Mouse (Mus musculus): ENCODE measurements around the gene Ttc27. TPM values are rescaled to one million over a fixed set of nuclear protein-coding genes. Genes with fewer than 3 reads are reported as not detected.

Ttc27 gene
- polyA plus RNA-seq, 1 experiment: 58.9 TPM

GRCm38 (mm10) chr17:74870177-74871160, 152.9 kb downstream of the Ttc27 start:
- no peaks in the 10 kb centered on the region for H3K4me1 ChIP-seq (ENCODE audit: control insufficient read depth, insufficient read depth, low read length)
- no peaks in the 10 kb centered on the region for H3K9me3 ChIP-seq (replicated peaks; ENCODE audit: control insufficient read depth, insufficient read depth, low read length, poor library complexity, severe bottlenecking)
- H3K4me3 ChIP-seq (ENCODE audit: low read depth, low read length): no peak overlapping the region
- H3K27me3 ChIP-seq (ENCODE audit: control insufficient read depth, insufficient read depth, low read length, poor library complexity, severe bottlenecking): no peaks in the 10 kb centered on the region
- H3K9ac ChIP-seq (ENCODE audit: low read depth, poor library complexity, severe bottlenecking): no peak overlapping the region
- TF ChIP-seq EP300 (IDR thresholded peaks at IDR 0.05; ENCODE audit: insufficient read depth, low read depth, low read length): no peak
- TF ChIP-seq CTCF (IDR thresholded peaks at IDR 0.05; ENCODE audit: low read depth, low read length): no peak
- no peak for TF ChIP-seq POLR2A (IDR thresholded peaks at IDR 0.05; ENCODE audit: insufficient read depth, low read length)
- no peak overlapping the region for H3K27ac ChIP-seq (ENCODE audit: insufficient read depth, low read length)
- H3K36me3 ChIP-seq (ENCODE audit: control insufficient read depth, insufficient read depth, low read length, poor library complexity, severe bottlenecking): no peaks in the 10 kb centered on the region

- no peak overlapping the region for H3K4me3 ChIP-seq (ENCODE audit: low read depth, low read length)
- H3K36me3 ChIP-seq (ENCODE audit: control insufficient read depth, insufficient read depth, low read length, poor library complexity, severe bottlenecking): no peaks in the 10 kb centered on the region
- H3K27ac ChIP-seq (ENCODE audit: insufficient read depth, low read length): no peak overlapping the region
- H3K4me1 ChIP-seq (ENCODE audit: control insufficient read depth, insufficient read depth, low read length): no peaks in the 10 kb centered on the region
- TF ChIP-seq POLR2A (IDR thresholded peaks at IDR 0.05; ENCODE audit: insufficient read depth, low read length) (no peak), EP300 (IDR thresholded peaks at IDR 0.05; ENCODE audit: insufficient read depth, low read depth, low read length) (no peak), CTCF (IDR thresholded peaks at IDR 0.05; ENCODE audit: low read depth, low read length) (no peak)
- no peaks in the 10 kb centered on the region for H3K9me3 ChIP-seq (replicated peaks; ENCODE audit: control insufficient read depth, insufficient read depth, low read length, poor library complexity, severe bottlenecking)
- H3K27me3 ChIP-seq (ENCODE audit: control insufficient read depth, insufficient read depth, low read length, poor library complexity, severe bottlenecking): no peaks in the 10 kb centered on the region
- H3K9ac ChIP-seq (ENCODE audit: low read depth, poor library complexity, severe bottlenecking): no peak overlapping the region
Measured at GRCm38 (mm10) chr17:74872567-74872966, 155.0 kb downstream of the Ttc27 start.

GRCm38 (mm10) chr17:74873756-74874155, 156.2 kb downstream of the Ttc27 start:
- H3K27me3 ChIP-seq (ENCODE audit: control insufficient read depth, insufficient read depth, low read length, poor library complexity, severe bottlenecking): no peaks in the 10 kb centered on the region
- no peak overlapping the region for H3K9ac ChIP-seq (ENCODE audit: low read depth, poor library complexity, severe bottlenecking)
- no peak for TF ChIP-seq EP300 (IDR thresholded peaks at IDR 0.05; ENCODE audit: insufficient read depth, low read depth, low read length)
- TF ChIP-seq POLR2A (IDR thresholded peaks at IDR 0.05; ENCODE audit: insufficient read depth, low read length): no peak
- H3K4me3 ChIP-seq (ENCODE audit: low read depth, low read length): no peak overlapping the region
- no peaks in the 10 kb centered on the region for H3K36me3 ChIP-seq (ENCODE audit: control insufficient read depth, insufficient read depth, low read length, poor library complexity, severe bottlenecking)
- H3K27ac ChIP-seq (ENCODE audit: insufficient read depth, low read length): no peak overlapping the region
- H3K4me1 ChIP-seq (ENCODE audit: control insufficient read depth, insufficient read depth, low read length): no peaks in the 10 kb centered on the region
- H3K9me3 ChIP-seq (replicated peaks; ENCODE audit: control insufficient read depth, insufficient read depth, low read length, poor library complexity, severe bottlenecking): no peaks in the 10 kb centered on the region

GRCm38 (mm10) chr17:74875740-74876139, 158.2 kb downstream of the Ttc27 start:
- no peaks in the 10 kb centered on the region for H3K9me3 ChIP-seq (replicated peaks; ENCODE audit: control insufficient read depth, insufficient read depth, low read length, poor library complexity, severe bottlenecking)
- no peaks in the 10 kb centered on the region for H3K36me3 ChIP-seq (ENCODE audit: control insufficient read depth, insufficient read depth, low read length, poor library complexity, severe bottlenecking)
- no peaks in the 10 kb centered on the region for H3K4me1 ChIP-seq (ENCODE audit: control insufficient read depth, insufficient read depth, low read length)
- H3K27me3 ChIP-seq (ENCODE audit: control insufficient read depth, insufficient read depth, low read length, poor library complexity, severe bottlenecking): no peaks in the 10 kb centered on the region
- H3K27ac ChIP-seq (ENCODE audit: insufficient read depth, low read length): no peak overlapping the region
- no peak overlapping the region for H3K9ac ChIP-seq (ENCODE audit: low read depth, poor library complexity, severe bottlenecking)
- TF ChIP-seq EP300 (IDR thresholded peaks at IDR 0.05; ENCODE audit: insufficient read depth, low read depth, low read length): no peak
- no peak for TF ChIP-seq CTCF (IDR thresholded peaks at IDR 0.05; ENCODE audit: low read depth, low read length)
- no peak for TF ChIP-seq POLR2A (IDR thresholded peaks at IDR 0.05; ENCODE audit: insufficient read depth, low read length)
- no peak overlapping the region for H3K4me3 ChIP-seq (ENCODE audit: low read depth, low read length)

- H3K9ac ChIP-seq (ENCODE audit: low read depth, poor library complexity, severe bottlenecking): no peak overlapping the region
- H3K27ac ChIP-seq (ENCODE audit: insufficient read depth, low read length): no peak overlapping the region
- no peaks in the 10 kb centered on the region; the same call in 1 of the 2 replicates for H3K27me3 ChIP-seq (ENCODE audit: control insufficient read depth, insufficient read depth, low read length, poor library complexity, severe bottlenecking)
- H3K9me3 ChIP-seq (replicated peaks; ENCODE audit: control insufficient read depth, insufficient read depth, low read length, poor library complexity, severe bottlenecking): no peaks in the 10 kb centered on the region
- TF ChIP-seq POLR2A (IDR thresholded peaks at IDR 0.05; ENCODE audit: insufficient read depth, low read length) (no peak), CTCF (IDR thresholded peaks at IDR 0.05; ENCODE audit: low read depth, low read length) (no peak), EP300 (IDR thresholded peaks at IDR 0.05; ENCODE audit: insufficient read depth, low read depth, low read length) (no peak)
- no peak overlapping the region for H3K4me3 ChIP-seq (ENCODE audit: low read depth, low read length)
- no peaks in the 10 kb centered on the region for H3K36me3 ChIP-seq (ENCODE audit: control insufficient read depth, insufficient read depth, low read length, poor library complexity, severe bottlenecking)
- H3K4me1 ChIP-seq (ENCODE audit: control insufficient read depth, insufficient read depth, low read length): no peaks in the 10 kb centered on the region
Measured at GRCm38 (mm10) chr17:74876954-74877353, 159.4 kb downstream of the Ttc27 start.

- H3K27me3 ChIP-seq (ENCODE audit: control insufficient read depth, insufficient read depth, low read length, poor library complexity, severe bottlenecking): no peaks in the 10 kb centered on the region; the same call in 1 of the 2 replicates
- H3K9me3 ChIP-seq (replicated peaks; ENCODE audit: control insufficient read depth, insufficient read depth, low read length, poor library complexity, severe bottlenecking): no peaks in the 10 kb centered on the region
- no peaks in the 10 kb centered on the region for H3K36me3 ChIP-seq (ENCODE audit: control insufficient read depth, insufficient read depth, low read length, poor library complexity, severe bottlenecking)
- no peak overlapping the region for H3K27ac ChIP-seq (ENCODE audit: insufficient read depth, low read length)
- no peak overlapping the region for H3K9ac ChIP-seq (ENCODE audit: low read depth, poor library complexity, severe bottlenecking)
- TF ChIP-seq CTCF (IDR thresholded peaks at IDR 0.05; ENCODE audit: low read depth, low read length): no peak
- no peak for TF ChIP-seq EP300 (IDR thresholded peaks at IDR 0.05; ENCODE audit: insufficient read depth, low read depth, low read length)
- TF ChIP-seq POLR2A (IDR thresholded peaks at IDR 0.05; ENCODE audit: insufficient read depth, low read length): no peak
- no peak overlapping the region for H3K4me3 ChIP-seq (ENCODE audit: low read depth, low read length)
- H3K4me1 ChIP-seq (ENCODE audit: control insufficient read depth, insufficient read depth, low read length): no peaks in the 10 kb centered on the region
Measured at GRCm38 (mm10) chr17:74879768-74880167, 162.2 kb downstream of the Ttc27 start.
